In the genomic region with DNA sequence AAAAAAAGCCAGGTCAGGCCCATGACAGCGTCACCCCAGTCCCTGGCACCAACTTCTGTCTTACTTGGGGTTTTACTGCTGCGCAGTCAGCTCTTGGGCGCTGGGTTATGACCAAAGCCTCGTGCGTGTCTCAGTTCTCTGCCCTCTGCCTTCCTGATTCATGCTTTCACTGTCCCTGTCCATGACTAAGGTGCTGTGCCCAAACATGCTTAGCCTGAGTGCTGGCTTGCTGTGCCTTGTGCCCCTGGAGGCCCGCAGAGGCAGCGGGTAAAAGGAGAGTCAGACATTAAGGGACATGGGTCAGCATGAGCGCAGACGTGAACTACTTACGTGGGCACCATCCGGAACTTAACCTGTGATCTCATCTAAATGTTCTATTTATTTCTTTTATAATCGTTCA, we compare ENCODE assay signal across 24 mouse cellular contexts. TPM values are rescaled to one million over a fixed set of nuclear protein-coding genes. Genes with fewer than 3 reads are reported as not detected.
DNase-seq lines count a peak whose midpoint lies in the region; TF ChIP-seq lines count a peak whose summit lies in the region.
"Had no signal": no experiment of that assay in that cellular context is flagged by ENCODE, and none has a peak within 500 bp of the region (broad histone marks: within the 10 kb centered on the region; RNA-seq: fewer than 3 reads in every experiment).

No protein-coding gene starts in this region.

- H3K36me3 ChIP-seq in kidney, adult 2 months (ENCODE audit: control insufficient read depth, insufficient read depth, low read length): no peaks in the 10 kb centered on the region
- no peaks in the 10 kb centered on the region for H3K36me3 ChIP-seq in splenic B cell, adult 2 months (ENCODE audit: control insufficient read depth, insufficient read depth, low read length, poor library complexity, severe bottlenecking)
- H3K36me3 ChIP-seq: hindbrain, embryonic 12.5 days had no signal

- no peak for TF ChIP-seq CTCF in kidney, adult 2 months (conservative IDR thresholded peaks at IDR 0.05; ENCODE audit: insufficient read depth, insufficient read length, low read depth, low read length)

- H3K27me3 ChIP-seq in kidney, adult 2 months (replicated peaks; ENCODE audit: control insufficient read depth, insufficient read depth, low read length): no peaks in the 10 kb centered on the region
- no peaks in the 10 kb centered on the region for H3K27me3 ChIP-seq in splenic B cell, adult 2 months (ENCODE audit: control insufficient read depth, insufficient read depth, low read length, poor library complexity, severe bottlenecking)
- H3K27me3 ChIP-seq: forebrain, embryonic 13.5 days; heart, embryonic 12.5 days; hindbrain, embryonic 12.5 days; hindbrain, embryonic 15.5 days had no signal

- DNase-seq in kidney, adult 2 months: peak; percentile 48
- no peak for DNase-seq in kidney, postnatal 14 days
- DNase-seq in urinary bladder, adult 18-20 months (ENCODE audit: low spot score in 2 of 2): peak; percentile 53 to 76
- no peak for DNase-seq in urinary bladder, postnatal 4 days (ENCODE audit: low spot score in 2 of 2)
- peak; percentile 14 for DNase-seq in splenic B cell, adult 2 months (ENCODE audit: low read depth, low spot score)
- DNase-seq in layer of hippocampus, adult 8-10 months (ENCODE audit: low spot score in 2 of 2): no peak
- DNase-seq: adrenal gland, adult 8-10 months; adrenal gland, postnatal 36 days; cerebellum, adult 18-20 months; cerebellum, adult 9-10 months; cerebellum, postnatal 14 days; gastrocnemius, postnatal 25 days; heart, adult 18-20 months; heart, postnatal 14 days had no signal

- no peak overlapping the region for H3K4me3 ChIP-seq in kidney, adult 2 months (ENCODE audit: insufficient read depth, low read depth, low read length)
- H3K4me3 ChIP-seq: forebrain, embryonic 10.5 days; forebrain, embryonic 13.5 days; heart, embryonic 12.5 days; hindbrain, embryonic 12.5 days; hindbrain, embryonic 15.5 days had no signal

- 62% methylated on average over 12 of the region's 12 CpGs for WGBS in kidney, adult 2 months

- H3K27ac ChIP-seq in kidney, adult 2 months (ENCODE audit: insufficient read depth, low read depth, low read length): peak overlapping the region; percentile 25; the same call in 1 of the 2 replicates
- H3K27ac ChIP-seq: forebrain, embryonic 10.5 days; forebrain, embryonic 13.5 days; hindbrain, embryonic 12.5 days; hindbrain, embryonic 15.5 days had no signal

- H3K4me1 ChIP-seq in kidney, adult 2 months (ENCODE audit: control insufficient read depth, insufficient read depth, low read length): peaks cover 31% of the 10 kb centered on the region

- no peak for TF ChIP-seq POLR2A in kidney, adult 2 months (IDR thresholded peaks at IDR 0.05; ENCODE audit: low read depth, low read length)

RNA-seq across cellular contexts. Expression of a gene that starts 51.6 kb away (rescaled TPM):
- 36.2 and 44.4 TPM in 2 replicates for polyA plus RNA-seq in kidney, adult 2 months (2012; rRNA removed)
- total RNA-seq in layer of hippocampus, adult 8-10 months (2022): 10 to 100 TPM; 42.4 to 47.6 (median 45.9) TPM

RNA-seq across cellular contexts. Expression of a gene that starts 59.8 kb away (rescaled TPM):
- 34.3 and 37.4 TPM in 2 replicates for polyA plus RNA-seq in kidney, adult 2 months (2012; rRNA removed)
- total RNA-seq in layer of hippocampus, adult 8-10 months (2022): not detected
- total RNA-seq: adrenal gland, adult 8-10 months; adrenal gland, postnatal 36 days; ES-E14; gastrocnemius, adult 8-10 months; gastrocnemius, postnatal 25 days; hematopoietic stem cell, adult 5-6 weeks had no signal
- polyA plus RNA-seq: activated CD4-positive, CD25-positive, alpha-beta regulatory T cell, adult 4 months; CD4-positive, CD25-positive, alpha-beta regulatory T cell, adult 4 months; forebrain, embryonic 13.5 days had no signal

Comparison
In these comparisons a context has a peak if more than half of its experiments do, and no peak if none do; other contexts are left out.
1. DNase-seq: peak in kidney, adult 2 months (single experiment), urinary bladder, adult 18-20 months (2 of 2) and splenic B cell, adult 2 months (single experiment); none in kidney, postnatal 14 days (single experiment), urinary bladder, postnatal 4 days (0 of 2) and layer of hippocampus, adult 8-10 months (0 of 2).